35 mouse cellular contexts compared by ENCODE assay signal in genomic region chr13:51087253-51087652, GRCm38 (mm10).
"Had no signal": no experiment of that assay in that cellular context is flagged by ENCODE, and none has a peak within 500 bp of the region (broad histone marks: within the 10 kb centered on the region; RNA-seq: fewer than 3 reads in every experiment).

No protein-coding gene starts in this region.

- H3K36me3 ChIP-seq: heart, embryonic 10.5 days; heart, embryonic 12.5 days; heart, embryonic 13.5 days; heart, embryonic 15.5 days; hindbrain, embryonic 10.5 days; hindbrain, embryonic 12.5 days; hindbrain, embryonic 13.5 days; hindbrain, embryonic 15.5 days; intestine, embryonic 15.5 days; kidney, embryonic 15.5 days had no signal

- H3K27me3 ChIP-seq: heart, embryonic 12.5 days; heart, embryonic 13.5 days; heart, embryonic 15.5 days; hindbrain, embryonic 12.5 days; hindbrain, embryonic 13.5 days; hindbrain, embryonic 15.5 days; intestine, embryonic 15.5 days; kidney, embryonic 15.5 days had no signal

- ATAC-seq: hindbrain, embryonic 16.5 days; hindbrain, postnatal 0 days; intestine, embryonic 15.5 days; intestine, embryonic 16.5 days; intestine, postnatal 0 days had no signal

- H3K27ac ChIP-seq: heart, embryonic 10.5 days; heart, embryonic 13.5 days; heart, embryonic 15.5 days; hindbrain, embryonic 10.5 days; hindbrain, embryonic 12.5 days; hindbrain, embryonic 13.5 days; hindbrain, embryonic 14.5 days; hindbrain, embryonic 15.5 days; hindbrain, postnatal 0 days; intestine, embryonic 15.5 days; kidney, embryonic 15.5 days; kidney, postnatal 0 days; layer of hippocampus, adult 2 months; left cerebral cortex, adult 2 months had no signal

- DNase-seq: heart, postnatal 10 days; heart, postnatal 14 days; heart, postnatal 36 days; heart, postnatal 4 days; kidney, adult 11 months; kidney, adult 18-20 months; kidney, adult 2 months; kidney, adult 8-10 months; kidney, adult 9 months; kidney, postnatal 10 days; kidney, postnatal 14 days; kidney, postnatal 25 days; kidney, postnatal 36 days; kidney, postnatal 4 days; layer of hippocampus, adult 9-11 months; layer of hippocampus, postnatal 36 days had no signal

- H3K9me3 ChIP-seq: heart, embryonic 10.5 days; heart, embryonic 13.5 days; heart, embryonic 15.5 days; hindbrain, embryonic 10.5 days; hindbrain, embryonic 12.5 days; hindbrain, embryonic 15.5 days; intestine, embryonic 15.5 days; kidney, embryonic 15.5 days had no signal

- H3K4me3 ChIP-seq: heart, embryonic 10.5 days; heart, embryonic 12.5 days; heart, embryonic 13.5 days; heart, embryonic 15.5 days; hindbrain, embryonic 10.5 days; hindbrain, embryonic 12.5 days; hindbrain, embryonic 13.5 days; hindbrain, embryonic 15.5 days; intestine, embryonic 15.5 days; kidney, embryonic 15.5 days; layer of hippocampus, adult 2 months; left cerebral cortex, adult 2 months had no signal

- H3K4me1 ChIP-seq: heart, embryonic 10.5 days; heart, embryonic 12.5 days; heart, embryonic 13.5 days; heart, embryonic 15.5 days; hindbrain, embryonic 10.5 days; hindbrain, embryonic 12.5 days; hindbrain, embryonic 13.5 days; hindbrain, embryonic 15.5 days; kidney, embryonic 15.5 days had no signal

- H3K4me2 ChIP-seq: heart, embryonic 11.5 days; heart, embryonic 12.5 days; heart, embryonic 13.5 days; heart, embryonic 15.5 days; hindbrain, embryonic 12.5 days; hindbrain, embryonic 13.5 days; hindbrain, embryonic 14.5 days; hindbrain, embryonic 15.5 days; intestine, embryonic 15.5 days; kidney, embryonic 15.5 days had no signal

- H3K9ac ChIP-seq: heart, embryonic 12.5 days; heart, embryonic 13.5 days; heart, embryonic 15.5 days; hindbrain, embryonic 12.5 days; hindbrain, embryonic 13.5 days; hindbrain, embryonic 14.5 days; hindbrain, embryonic 15.5 days; intestine, embryonic 15.5 days; kidney, embryonic 15.5 days had no signal
